Mouse (Mus musculus) thymus, postnatal 10 days (tissue): Measurements from ENCODE around the gene Ccdc43.
A peak's percentile ranks its signal among the peaks of the same experiment; 100 is the strongest.
"Not testable (repeated sequence)": the region's sequence is repeated elsewhere in the genome, so short reads cannot be mapped to it uniquely, and the experiment has no call there.

Source experiments
- DNase-seq, 2 experiments: peaks; one replicate each; pipeline ENCODE4 v3.0.0; 2021; ENCODE audit warnings: low spot score in 2 of 2

Ccdc43 gene

GRCm38 (mm10) chr11:102697338-102698017 lies at the start of gene Ccdc43:
Gene Ccdc43, minus strand, starts transcription at chr11:102697782.
- DNase-seq, result peak; percentile 57 to 77

- DNase-seq, result no peak
Observed at GRCm38 (mm10) chr11:102744746-102745145, 47.2 kb upstream of the Ccdc43 start.

- DNase-seq, result no peak
Observed at GRCm38 (mm10) chr11:102742843-102743242, 45.3 kb upstream of the Ccdc43 start.

GRCm38 (mm10) chr11:102742066-102742465 lies 44.5 kb upstream of the Ccdc43 start:
- no peak for DNase-seq

- peak; percentile 37 to 52 for DNase-seq
Observed at GRCm38 (mm10) chr11:102741129-102741950, 43.8 kb upstream of the Ccdc43 start.

GRCm38 (mm10) chr11:102740634-102741033 lies 43.1 kb upstream of the Ccdc43 start:
- DNase-seq, result no peak

- peak; percentile 71 to 80 for DNase-seq
Observed at GRCm38 (mm10) chr11:102739278-102739966, 41.8 kb upstream of the Ccdc43 start.

- DNase-seq, result no peak
Observed at GRCm38 (mm10) chr11:102738046-102738445, 40.5 kb upstream of the Ccdc43 start.

- DNase-seq, result no peak
Observed at GRCm38 (mm10) chr11:102734961-102735360, 37.4 kb upstream of the Ccdc43 start.

GRCm38 (mm10) chr11:102733146-102733545 lies 35.6 kb upstream of the Ccdc43 start:
- DNase-seq, result no peak

- no peak for DNase-seq
Observed at GRCm38 (mm10) chr11:102731366-102731765, 33.8 kb upstream of the Ccdc43 start.

GRCm38 (mm10) chr11:102729835-102730234 lies 32.3 kb upstream of the Ccdc43 start:
- no peak for DNase-seq

- peak in 1 of 2 experiments; percentile 20 for DNase-seq
Observed at GRCm38 (mm10) chr11:102728614-102729013, 31.0 kb upstream of the Ccdc43 start.

GRCm38 (mm10) chr11:102725574-102725973 lies 28.0 kb upstream of the Ccdc43 start:
- DNase-seq, result peak in 1 of 2 experiments; percentile 24

- DNase-seq, result no peak
Observed at GRCm38 (mm10) chr11:102716135-102716534, 18.6 kb upstream of the Ccdc43 start.

- not testable (repeated sequence) for DNase-seq
Observed at GRCm38 (mm10) chr11:102714578-102714977, 17.0 kb upstream of the Ccdc43 start.

- no peak for DNase-seq
Observed at GRCm38 (mm10) chr11:102712411-102712810, 14.8 kb upstream of the Ccdc43 start.

- DNase-seq, result not testable (repeated sequence)
Observed at GRCm38 (mm10) chr11:102702206-102702605, 4.6 kb upstream of the Ccdc43 start.

GRCm38 (mm10) chr11:102698018-102698476 lies 465 bp upstream of the Ccdc43 start:
- no peak for DNase-seq

- DNase-seq, result no peak
Observed at GRCm38 (mm10) chr11:102695289-102695688, 2.3 kb downstream of the Ccdc43 start.

GRCm38 (mm10) chr11:102690162-102690561 lies 7.4 kb downstream of the Ccdc43 start:
- DNase-seq, result peak; percentile 51 to 78
